Mouse (Mus musculus) stomach, embryonic 16.5 days (tissue): Measurements from ENCODE around the gene Etl4. TPM values are rescaled to one million over a fixed set of nuclear protein-coding genes. Genes with fewer than 3 reads are reported as not detected.

Experiments used
- ATAC-seq: fragments of 200-750 bp; cut with Nextera tagmentation; 2 replicates; pipeline ENCODE4 v1.8.0; 2017; ENCODE audit warnings: moderate number of reproducible peaks, moderate TSS enrichment; ENCODE audit not compliant: insufficient read depth, low FRiP score
- H3K27ac ChIP-seq: fragments of 300-500 bp; sonication (generic); 2 replicates; pipeline ENCODE4 v1.5.1; 2014; ENCODE audit warnings: low read length
- H3K27me3 ChIP-seq: fragments of 300-500 bp; sonication (generic); 2 replicates; pipeline ENCODE4 v1.6.1; 2014; ENCODE audit warnings: low read length, control low read depth, mixed read lengths; ENCODE audit not compliant: control insufficient read depth, insufficient read depth
- H3K36me3 ChIP-seq: fragments of 300-500 bp; sonication (generic); 2 replicates; pipeline ENCODE4 v1.6.1; 2014; ENCODE audit warnings: low read length; ENCODE audit not compliant: control insufficient read depth, insufficient read depth
- H3K4me1 ChIP-seq: fragments of 300-500 bp; sonication (generic); 2 replicates; pipeline ENCODE4 v1.6.1; 2014; ENCODE audit warnings: low read length, control low read depth, mixed read lengths; ENCODE audit not compliant: control insufficient read depth, insufficient read depth
- H3K4me2 ChIP-seq: fragments of 300-500 bp; sonication (generic); 2 replicates; pipeline ENCODE4 v1.6.1; 2014; ENCODE audit warnings: low read depth, low read length, mixed read lengths
- H3K4me3 ChIP-seq: fragments of 300-500 bp; sonication (generic); replicated peaks from 2 replicates; pipeline ENCODE4 v1.5.1; 2014; ENCODE audit warnings: mild to moderate bottlenecking, low read length
- H3K9ac ChIP-seq: fragments of 300-500 bp; sonication (generic); 2 replicates; pipeline ENCODE4 v1.6.1; 2014; ENCODE audit warnings: low read length
- H3K9me3 ChIP-seq: fragments of 300-500 bp; sonication (generic); replicated peaks from 2 replicates; pipeline ENCODE4 v1.6.1; 2016; ENCODE audit warnings: low read length, control low read depth; ENCODE audit not compliant: control insufficient read depth
- WGBS: fragments of 180-500 bp; shearing (Covaris S2); extraction: QIAGEN DNeasy Blood & Tissue Kit; methylation state at CpG from one replicate; pipeline ENCODE4 v1.1.7; 2014; 5-methylcytosine and 5-hydroxymethylcytosine counted together
- polyA plus RNA-seq: library from polyadenylated mRNA; unstranded; fragments of >200 nt; fragmentation: Nextera tagmentation; extraction: Ambion mirVana; gene quantifications from 2 replicates; pipeline ENCODE4 v1.2.1, GENCODE M21; 2015

Gene Etl4
- polyA plus RNA-seq, 1 experiment from 2014 or later, result 37.3 TPM

DNA sequence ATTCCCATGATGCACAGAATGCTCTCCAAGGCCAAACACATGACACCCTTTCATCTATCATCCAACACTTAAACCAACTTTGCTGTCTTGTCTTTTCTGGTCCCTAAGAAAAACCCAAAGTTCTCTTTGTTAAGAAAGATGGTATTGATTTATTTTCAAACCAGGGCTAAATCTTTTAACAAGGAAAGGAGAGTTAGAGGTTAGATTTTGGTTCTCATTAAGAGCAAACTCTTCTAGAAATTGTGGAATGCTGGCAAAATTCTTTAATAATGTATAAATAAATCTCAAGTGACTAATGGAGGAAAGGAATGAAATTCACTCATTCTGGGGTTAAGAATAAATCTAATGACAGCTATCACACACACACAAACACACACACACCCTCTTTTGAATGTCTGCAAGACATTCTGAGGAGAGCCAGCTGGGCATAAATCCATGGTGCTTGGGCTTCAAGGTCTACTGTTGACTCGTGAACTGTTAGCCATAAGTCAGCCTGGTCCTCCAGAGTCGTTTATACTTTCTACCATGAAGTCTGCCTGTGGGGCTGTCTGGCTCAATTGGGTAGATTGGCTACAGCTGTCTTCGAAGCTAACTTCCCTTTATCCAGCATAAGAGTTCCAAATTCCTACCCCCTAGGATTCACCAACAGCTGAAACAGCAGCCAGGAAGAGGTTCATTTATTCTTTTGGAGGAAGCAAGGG is 544.1 kb downstream of the Etl4 start:
- peak; percentile 58 for ATAC-seq
- H3K9ac ChIP-seq, result no peak overlapping the region
- WGBS, result 39% methylated on average over 3 of the region's 3 CpGs

DNA sequence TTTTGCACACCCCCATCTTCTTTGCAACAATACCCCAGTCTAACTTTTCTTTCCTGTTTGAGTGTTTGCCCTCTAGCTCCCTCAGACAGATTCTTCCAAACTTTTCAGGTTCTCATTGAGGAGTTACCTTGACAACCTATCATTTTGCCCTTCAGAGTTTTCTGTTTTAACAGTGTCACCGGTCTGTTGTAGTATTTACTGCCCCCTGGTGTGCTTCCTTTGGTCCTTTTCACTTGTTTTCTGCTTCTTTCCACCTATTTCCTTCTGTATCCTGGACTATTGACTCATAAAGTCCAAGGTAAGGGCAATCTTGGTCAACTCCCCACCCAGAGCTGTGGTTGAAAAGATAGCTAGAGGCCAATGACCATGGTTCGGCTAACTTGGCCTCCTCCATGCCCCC is 569.6 kb downstream of the Etl4 start:
- no peaks in the 10 kb centered on the region for H3K4me1 ChIP-seq
- H3K27ac ChIP-seq, result no peak overlapping the region
- no peak for ATAC-seq
- no peak overlapping the region for H3K4me2 ChIP-seq
- WGBS, result 72% methylated on average over 2 of the region's 2 CpGs
- H3K9ac ChIP-seq, result no peak overlapping the region
- no peaks in the 10 kb centered on the region for H3K36me3 ChIP-seq
- no peaks in the 10 kb centered on the region for H3K9me3 ChIP-seq
- H3K27me3 ChIP-seq, result no peaks in the 10 kb centered on the region
- H3K4me3 ChIP-seq, result no peak overlapping the region

More for the DNA sequence above, 544.1 kb downstream of the Etl4 start:
- Histone ChIP-seq H3K27ac (peak overlapping the region; percentile 44), H3K9me3 (no peaks in the 10 kb centered on the region), H3K36me3 (no peaks in the 10 kb centered on the region), H3K4me3 (no peak overlapping the region), H3K4me2 (no peak overlapping the region), H3K4me1 (peaks cover 3% of the 10 kb centered on the region), H3K27me3 (no peaks in the 10 kb centered on the region)

DNA sequence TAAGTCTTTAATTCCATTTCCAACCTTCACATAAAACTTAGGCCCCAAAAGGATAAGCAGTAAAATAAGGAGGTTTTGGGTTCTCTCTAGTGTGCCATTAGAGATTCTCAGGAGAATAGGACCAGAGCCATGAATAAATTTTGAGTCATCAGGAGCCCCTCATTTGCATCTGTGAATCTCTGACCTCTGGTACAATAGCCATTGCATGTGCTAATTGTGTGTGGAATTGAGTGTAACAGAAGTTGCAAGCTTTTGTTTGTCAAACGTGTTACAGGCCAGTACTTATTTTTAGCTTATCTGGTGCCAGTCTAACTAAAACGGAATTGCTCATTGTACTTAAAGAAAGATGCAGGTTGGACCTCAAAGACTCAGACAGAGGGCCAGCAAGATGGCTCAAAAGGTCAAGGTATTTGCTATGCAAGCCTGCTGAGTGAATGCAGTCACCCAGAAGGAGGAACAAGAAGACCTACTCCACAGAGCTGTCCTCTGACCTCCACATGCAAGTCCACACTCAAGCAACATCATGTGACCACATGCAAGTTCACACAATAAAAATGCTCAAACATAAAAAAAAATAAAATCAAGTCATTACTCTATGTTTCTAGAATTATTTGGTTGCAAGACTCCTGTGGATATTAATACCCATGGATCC is 576.7 kb downstream of the Etl4 start:
- Histone ChIP-seq H3K36me3 (no peaks in the 10 kb centered on the region), H3K4me1 (no peaks in the 10 kb centered on the region), H3K4me2 (no peak overlapping the region), H3K9ac (no peak overlapping the region), H3K27ac (no peak overlapping the region), H3K4me3 (no peak overlapping the region), H3K9me3 (no peaks in the 10 kb centered on the region), H3K27me3 (no peaks in the 10 kb centered on the region)
- WGBS, result 36% methylated on average over 2 of the region's 2 CpGs
- no peak for ATAC-seq

DNA sequence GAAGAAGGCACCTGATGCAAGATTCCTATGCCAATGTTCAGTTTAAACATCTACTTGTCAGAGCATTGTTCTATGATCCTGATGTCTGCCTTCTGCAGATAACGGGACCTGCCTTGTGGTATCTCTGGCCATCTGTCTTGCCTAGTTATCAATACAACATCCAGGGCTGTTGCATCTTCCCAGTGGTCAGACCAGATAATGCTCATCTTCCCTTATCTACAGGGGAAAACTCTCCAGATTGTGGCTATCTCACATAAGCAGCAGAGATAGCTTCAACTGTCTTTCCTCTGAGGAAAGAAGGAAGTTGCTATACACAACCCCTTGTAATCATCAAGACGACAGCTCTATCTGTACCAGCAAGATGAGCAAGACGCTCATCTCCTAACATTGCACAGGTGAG is 579.5 kb downstream of the Etl4 start:
- H3K9me3 ChIP-seq, result no peaks in the 10 kb centered on the region
- H3K9ac ChIP-seq, result no peak overlapping the region
- no peak overlapping the region for H3K4me2 ChIP-seq
- no peak overlapping the region for H3K4me3 ChIP-seq
- H3K27me3 ChIP-seq, result no peaks in the 10 kb centered on the region
- no peak overlapping the region for H3K27ac ChIP-seq
- 72% methylated on average over 3 of the region's 3 CpGs for WGBS
- ATAC-seq, result no peak
- H3K4me1 ChIP-seq, result no peaks in the 10 kb centered on the region
- H3K36me3 ChIP-seq, result no peaks in the 10 kb centered on the region

DNA sequence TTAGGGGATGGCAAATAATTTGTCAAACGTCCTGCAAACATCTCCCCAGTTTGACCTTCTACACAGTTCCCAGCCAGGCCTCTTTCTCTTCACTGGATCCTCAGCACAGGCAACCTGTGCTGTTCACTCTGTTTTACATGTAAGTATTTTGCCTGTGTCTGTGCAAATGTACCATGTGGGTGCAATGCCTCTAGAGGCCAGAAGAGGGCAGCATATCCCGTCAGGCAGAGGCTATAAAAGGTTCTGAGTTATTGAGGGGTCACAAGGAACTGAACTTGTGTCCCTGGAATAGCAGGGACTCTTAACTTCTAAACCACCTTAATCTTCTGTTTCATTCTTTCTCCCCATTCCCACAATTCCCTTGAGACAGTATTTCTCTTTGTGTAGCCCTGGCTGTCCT is 582.5 kb downstream of the Etl4 start:
- ATAC-seq, result no peak
- H3K9me3 ChIP-seq, result no peaks in the 10 kb centered on the region

DNA sequence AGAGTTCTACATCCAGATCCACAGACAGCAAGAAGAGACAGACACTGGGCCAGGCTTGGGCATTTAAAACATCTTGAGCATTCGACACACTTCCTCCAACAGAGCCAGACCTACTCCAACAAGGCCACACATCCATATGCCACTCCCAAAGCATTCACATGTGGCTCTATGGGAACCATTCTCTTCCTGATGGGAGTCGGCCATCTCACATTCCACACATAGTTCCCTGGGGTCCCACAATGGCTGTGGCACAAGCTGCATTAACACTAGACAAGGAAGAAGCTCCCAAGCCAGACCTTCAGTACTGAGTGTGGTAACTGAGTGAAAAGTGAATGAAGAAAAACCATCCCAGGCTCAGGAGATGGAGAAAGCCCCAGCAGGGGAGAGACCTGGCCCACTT is 584.2 kb downstream of the Etl4 start:
- Histone ChIP-seq H3K36me3 (no peaks in the 10 kb centered on the region), H3K27ac (no peak overlapping the region), H3K9me3 (no peaks in the 10 kb centered on the region), H3K27me3 (no peaks in the 10 kb centered on the region), H3K4me2 (no peak overlapping the region), H3K9ac (no peak overlapping the region), H3K4me3 (no peak overlapping the region), H3K4me1 (no peaks in the 10 kb centered on the region; the same call in 1 of the 2 replicates)
- 80% methylated on average over 2 of the region's 2 CpGs for WGBS
- ATAC-seq, result no peak

More for the DNA sequence above, 582.5 kb downstream of the Etl4 start:
- Histone ChIP-seq H3K9ac (no peak overlapping the region), H3K27ac (no peak overlapping the region), H3K4me1 (no peaks in the 10 kb centered on the region; the same call in 1 of the 2 replicates), H3K4me2 (no peak overlapping the region), H3K27me3 (no peaks in the 10 kb centered on the region), H3K36me3 (no peaks in the 10 kb centered on the region), H3K4me3 (no peak overlapping the region)
- WGBS, result 46% methylated on average over 2 of the region's 2 CpGs

DNA sequence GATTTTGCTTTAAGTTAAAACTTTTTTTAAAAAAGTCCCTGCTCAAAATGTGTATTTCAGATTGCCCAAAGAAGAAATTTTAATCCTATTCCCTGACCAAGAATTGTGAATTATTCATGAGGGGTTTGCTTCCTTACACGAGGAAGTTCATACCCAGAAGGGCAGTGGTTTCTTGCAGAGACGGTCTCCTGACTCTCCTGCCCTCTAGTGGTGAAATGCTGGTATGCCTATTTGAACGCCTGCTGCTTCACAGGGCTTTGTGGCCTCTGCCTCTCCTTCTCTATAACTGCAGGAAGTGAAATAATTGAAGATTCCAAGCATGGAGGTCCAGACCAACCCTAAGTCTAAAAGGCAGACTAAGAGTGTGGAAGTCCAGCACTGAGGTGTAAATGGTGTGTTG is 585.1 kb downstream of the Etl4 start:
- Histone ChIP-seq H3K36me3 (no peaks in the 10 kb centered on the region), H3K27me3 (no peaks in the 10 kb centered on the region), H3K9me3 (no peaks in the 10 kb centered on the region), H3K9ac (no peak overlapping the region), H3K4me1 (no peaks in the 10 kb centered on the region; the same call in 1 of the 2 replicates), H3K4me3 (no peak overlapping the region), H3K4me2 (no peak overlapping the region), H3K27ac (no peak overlapping the region)
- ATAC-seq, result no peak
- WGBS, result 29% methylated on average over 3 of the region's 3 CpGs

DNA sequence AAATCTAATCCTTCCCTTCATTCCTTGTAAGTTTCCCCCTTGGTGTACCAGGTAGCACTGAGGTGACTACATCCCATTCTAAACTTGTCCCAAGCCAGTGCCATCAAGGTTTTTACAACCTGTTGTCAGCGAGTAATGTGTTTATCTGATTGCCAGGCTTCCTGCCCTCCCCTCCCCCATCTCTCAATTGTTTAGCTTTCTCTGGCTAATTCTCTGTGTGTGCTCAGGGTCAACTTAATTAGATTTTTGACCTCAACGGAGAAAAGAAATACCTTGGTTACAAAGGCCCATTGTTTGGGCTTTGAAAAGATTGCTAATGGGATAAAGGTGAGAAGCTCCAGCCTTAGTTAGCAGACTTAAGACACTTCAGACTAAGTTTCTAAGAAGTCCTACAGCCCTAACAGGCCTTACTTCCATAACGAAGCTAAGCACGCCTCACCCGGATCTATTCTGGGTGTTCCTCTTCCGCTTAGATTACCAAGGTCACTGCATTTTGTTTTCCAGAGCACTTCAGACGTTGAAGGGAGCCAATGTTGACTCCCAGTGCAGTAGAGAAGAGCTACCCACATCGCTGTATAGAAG is 586.7 kb downstream of the Etl4 start:
- Histone ChIP-seq H3K4me1 (no peaks in the 10 kb centered on the region; the same call in 1 of the 2 replicates), H3K27ac (no peak overlapping the region), H3K27me3 (no peaks in the 10 kb centered on the region), H3K9ac (no peak overlapping the region), H3K4me2 (no peak overlapping the region), H3K9me3 (peaks cover 5% of the 10 kb centered on the region), H3K4me3 (no peak overlapping the region), H3K36me3 (no peaks in the 10 kb centered on the region)
- no peak for ATAC-seq
- 65% methylated on average over 8 of the region's 8 CpGs for WGBS
